Mouse (Mus musculus): Measurements from ENCODE around the gene Arih2.

GRCm38 (mm10) chr9:108599021-108599566 lies 50.1 kb downstream of the Arih2 start:
- TF ChIP-seq SRF (IDR thresholded peaks at IDR 0.05; ENCODE audit: control insufficient read depth, insufficient read length, low read depth) = no peak
- no peak for TF ChIP-seq POLR2A (IDR thresholded peaks at IDR 0.05; ENCODE audit: insufficient read length, low read depth)
- TF ChIP-seq USF1 (IDR thresholded peaks at IDR 0.05; ENCODE audit: low read depth) = no peak
- no peak for TF ChIP-seq REST (IDR thresholded peaks at IDR 0.05; ENCODE audit: insufficient read depth, insufficient read length)
- no peak for TF ChIP-seq MAX (IDR thresholded peaks at IDR 0.05; ENCODE audit: low read depth)
- TF ChIP-seq TCF12 (IDR thresholded peaks at IDR 0.05; ENCODE audit: insufficient read depth, poor library complexity, severe bottlenecking) = no peak
- no peak for TF ChIP-seq E2F4 (IDR thresholded peaks at IDR 0.05; ENCODE audit: insufficient read depth)
- TF ChIP-seq MYOG (IDR thresholded peaks at IDR 0.05; ENCODE audit: control insufficient read depth in 1 of 3, insufficient read depth in 1 of 3, insufficient read length in 2 of 3, low read depth in 2 of 3) = no peak

All from myocyte (in vitro differentiated cells).